Mouse (Mus musculus): ENCODE data around the gene Tppp3.

The Tppp3 gene

GRCm38 (mm10) chr8:105484392-105484791, 13.1 kb upstream of the Tppp3 start:
- DNase-seq (ENCODE audit: low spot score) = peak; percentile 85

DNA sequence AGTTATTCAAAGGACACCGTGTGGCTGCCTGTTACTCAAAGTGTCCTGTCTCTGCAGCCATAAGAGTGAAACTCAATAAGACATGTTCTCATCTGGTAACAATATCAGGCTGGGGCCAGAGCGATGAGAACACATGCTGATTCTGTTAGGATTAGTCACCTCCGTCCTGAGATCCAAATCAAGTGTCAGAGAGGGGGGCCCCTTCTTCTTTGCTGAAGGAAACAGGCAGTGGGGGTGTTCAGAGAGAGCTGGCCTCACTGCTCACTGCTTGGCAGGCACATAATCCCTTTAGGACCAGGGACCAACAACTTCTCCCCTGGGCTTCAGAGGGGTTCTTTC, 12.7 kb upstream of the Tppp3 start:
- DNase-seq (ENCODE audit: low spot score) = peak; percentile 55

DNA sequence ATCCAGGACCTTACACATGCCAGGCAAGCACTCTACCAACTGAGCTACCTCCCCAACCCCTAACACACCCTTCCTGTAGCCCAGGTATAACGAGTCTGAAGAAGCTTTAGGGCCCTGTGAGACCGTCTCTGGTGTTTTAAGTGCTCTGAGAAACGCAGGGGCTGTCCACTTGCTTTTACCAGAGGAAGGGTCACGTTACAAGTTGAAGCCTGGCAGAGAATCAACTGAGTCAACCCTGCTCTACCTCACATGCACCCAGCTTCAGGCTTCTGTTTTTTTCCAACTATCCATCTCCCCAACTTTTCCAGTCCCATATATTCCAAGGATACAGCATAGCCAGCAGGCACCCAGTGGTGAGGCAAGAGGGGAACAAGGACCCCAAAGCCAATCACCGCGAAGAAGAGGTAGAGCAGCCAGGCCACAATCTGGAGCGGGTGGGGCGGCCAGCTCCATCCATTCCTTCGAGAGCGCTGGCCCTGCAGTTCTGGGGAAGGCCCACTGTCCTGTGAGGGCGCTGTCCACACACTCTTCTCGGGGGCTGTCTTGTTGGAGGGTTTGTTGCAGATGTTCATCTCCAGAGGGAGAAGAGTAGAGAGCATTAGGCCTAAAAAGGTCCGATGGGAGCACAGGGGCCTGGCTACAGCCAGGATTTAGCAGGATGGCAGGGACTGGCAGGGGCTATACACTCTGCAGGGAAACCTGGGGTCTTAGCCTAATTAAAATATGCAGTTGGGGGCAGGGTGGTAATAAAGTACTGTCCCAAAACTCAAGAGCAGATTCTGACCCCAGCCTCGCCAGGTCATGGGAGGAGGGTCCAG, 12.1 kb upstream of the Tppp3 start:
- peak; percentile 78 for DNase-seq (ENCODE audit: low spot score)

- no peak for DNase-seq (ENCODE audit: low spot score)
Observed at GRCm38 (mm10) chr8:105482123-105482522, 10.8 kb upstream of the Tppp3 start.

GRCm38 (mm10) chr8:105481453-105481852, 10.1 kb upstream of the Tppp3 start:
- DNase-seq (ENCODE audit: low spot score) = peak; percentile 52

DNA sequence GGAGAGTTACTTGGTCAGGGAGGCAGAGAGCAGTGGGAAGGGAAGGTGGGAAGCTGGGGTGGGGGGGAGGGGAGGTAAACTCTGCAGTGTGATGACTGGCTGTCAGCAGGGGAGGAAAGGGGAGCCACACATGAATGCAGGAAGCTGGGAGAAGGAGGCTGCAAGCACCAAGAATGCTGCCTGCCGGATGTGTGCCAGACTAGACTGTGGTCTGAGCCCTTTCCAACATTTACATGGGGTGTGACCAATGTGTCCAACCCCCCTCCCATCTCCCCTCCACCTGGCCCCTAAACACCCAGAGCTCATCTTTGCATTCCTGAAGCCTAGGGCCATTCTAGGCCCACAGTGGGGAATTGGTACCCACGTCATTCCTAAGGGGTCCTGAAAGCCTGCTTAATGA, 9.7 kb upstream of the Tppp3 start:
- no peak for DNase-seq (ENCODE audit: low spot score)

- no peak for DNase-seq (ENCODE audit: low spot score)
Observed at GRCm38 (mm10) chr8:105477792-105478191, 6.5 kb upstream of the Tppp3 start.

GRCm38 (mm10) chr8:105476628-105477413, 5.5 kb upstream of the Tppp3 start:
- DNase-seq (ENCODE audit: low spot score) = no peak

DNA sequence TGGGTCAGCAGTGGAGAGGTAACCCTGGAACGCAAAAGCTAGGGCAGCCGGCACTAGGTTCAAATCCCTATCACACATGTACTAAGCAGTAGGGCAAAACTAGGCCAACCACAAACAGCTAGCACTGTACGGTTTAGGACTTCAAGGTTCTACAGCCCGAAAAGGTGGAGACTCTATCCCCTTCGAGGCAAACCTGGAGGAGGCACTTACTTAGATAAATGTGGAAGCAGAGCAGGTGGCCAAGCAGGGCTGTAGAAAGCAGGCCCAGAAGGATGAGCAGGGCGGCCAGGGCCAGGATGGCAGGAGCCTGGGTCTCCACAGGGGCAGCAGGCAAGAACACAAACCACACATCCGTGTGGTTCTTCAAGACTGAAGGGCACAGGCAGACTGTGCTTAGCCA, 4.8 kb upstream of the Tppp3 start:
- no peak for DNase-seq (ENCODE audit: low spot score)

DNA sequence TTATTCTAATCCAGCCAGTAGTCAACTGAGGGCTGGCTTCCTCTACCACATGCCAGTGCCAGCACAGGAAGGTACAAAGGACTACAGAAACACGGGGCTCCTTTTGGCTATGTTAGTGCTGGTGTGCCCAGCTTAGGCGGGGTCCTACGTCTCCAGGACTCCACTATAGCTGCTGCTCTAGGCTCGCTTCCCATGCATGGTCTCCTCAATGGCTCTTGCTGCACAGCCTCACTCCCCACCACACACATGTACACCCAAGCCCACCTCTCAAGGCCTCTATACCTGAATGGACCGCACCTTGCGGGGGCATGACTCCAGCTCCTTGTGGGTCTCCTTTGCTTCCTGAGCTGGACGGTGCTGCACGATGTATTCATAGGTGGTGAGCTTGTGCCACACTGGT, 4.4 kb upstream of the Tppp3 start:
- no peak for DNase-seq (ENCODE audit: low spot score)

- DNase-seq (ENCODE audit: low spot score) = no peak
Observed at GRCm38 (mm10) chr8:105475254-105475653, 3.9 kb upstream of the Tppp3 start.

DNA sequence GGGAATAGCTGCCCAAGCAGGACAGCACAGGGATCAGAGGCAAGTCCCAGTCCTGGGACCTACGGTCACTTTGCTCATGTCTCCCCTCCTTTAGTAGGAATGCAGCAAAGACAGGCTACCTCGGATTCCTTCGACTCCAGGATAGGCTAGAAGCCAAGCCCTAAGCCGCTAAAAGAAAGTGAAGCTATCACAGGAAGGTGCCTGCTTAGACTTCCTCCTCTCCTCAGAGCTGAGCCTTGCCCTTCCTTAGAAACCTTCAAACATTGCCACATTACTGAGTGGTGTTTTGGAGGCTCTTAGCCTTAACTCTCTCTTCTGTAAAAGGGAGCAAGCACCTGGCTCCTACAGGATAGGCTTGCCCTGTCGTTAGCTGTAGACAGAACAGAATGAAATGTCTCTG, 3.4 kb upstream of the Tppp3 start:
- no peak for DNase-seq (ENCODE audit: low spot score)

DNA sequence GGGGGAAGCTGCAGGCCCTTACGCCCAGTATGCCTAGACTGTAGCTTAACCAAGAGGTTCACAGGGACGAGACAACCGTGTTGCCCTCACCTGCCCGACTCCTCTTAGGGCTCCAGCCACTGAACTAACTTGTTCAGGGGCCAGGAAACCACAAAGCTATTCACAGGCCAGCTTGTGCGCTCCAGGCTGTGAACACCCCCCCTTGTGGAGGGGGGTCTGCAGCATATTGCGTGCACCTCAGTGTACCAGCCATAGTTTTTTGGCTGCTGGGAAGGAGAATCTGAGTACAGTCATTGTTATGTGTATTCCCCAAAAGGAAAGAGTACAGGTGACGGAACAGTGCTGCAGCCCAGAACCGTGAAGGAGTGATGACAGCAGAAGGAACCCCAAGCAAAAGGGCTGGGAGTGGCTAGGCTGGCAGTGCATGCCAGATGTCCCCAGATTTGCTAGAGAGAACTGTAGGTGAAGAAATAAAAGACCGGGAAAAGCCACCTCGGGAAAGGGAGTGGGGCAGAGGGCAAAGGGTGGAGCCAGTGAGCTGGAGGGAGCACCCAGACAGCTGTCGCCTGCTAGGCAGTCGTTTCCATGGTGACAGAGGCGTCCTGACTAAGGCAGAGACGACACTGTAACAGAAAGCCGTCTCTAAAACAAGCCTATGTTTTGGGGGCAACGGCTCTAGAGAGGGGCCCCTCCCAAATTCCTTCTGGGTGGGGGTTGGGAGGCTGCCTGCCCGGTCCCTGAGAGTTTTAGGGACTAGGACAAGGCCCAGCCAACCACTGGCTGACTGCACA, 2.7 kb upstream of the Tppp3 start:
- DNase-seq (ENCODE audit: low spot score) = peak; percentile 70

DNA sequence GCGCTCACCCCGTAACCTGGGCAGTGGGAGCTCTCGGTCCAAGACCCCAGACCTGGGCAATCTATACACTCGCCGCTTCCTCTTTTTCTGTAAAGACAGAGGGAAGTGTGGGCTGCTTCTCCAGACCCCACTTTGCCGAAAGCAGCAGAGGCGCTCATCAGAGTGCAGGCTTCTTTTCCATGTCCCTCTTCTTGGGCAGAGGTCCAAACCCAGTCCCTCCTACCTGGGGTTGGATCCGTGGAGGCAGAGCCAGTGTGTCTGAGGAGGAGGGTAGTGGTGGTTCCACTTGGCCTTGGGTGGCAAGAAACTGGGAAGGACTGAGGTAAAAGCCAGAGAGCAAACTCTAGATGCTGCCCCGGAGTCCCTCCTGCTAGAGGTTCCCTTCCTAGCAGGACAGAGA, 1.7 kb upstream of the Tppp3 start:
- DNase-seq (ENCODE audit: low spot score) = no peak

GRCm38 (mm10) chr8:105472414-105472932, 1.1 kb upstream of the Tppp3 start:
- DNase-seq (ENCODE audit: low spot score) = no peak

DNA sequence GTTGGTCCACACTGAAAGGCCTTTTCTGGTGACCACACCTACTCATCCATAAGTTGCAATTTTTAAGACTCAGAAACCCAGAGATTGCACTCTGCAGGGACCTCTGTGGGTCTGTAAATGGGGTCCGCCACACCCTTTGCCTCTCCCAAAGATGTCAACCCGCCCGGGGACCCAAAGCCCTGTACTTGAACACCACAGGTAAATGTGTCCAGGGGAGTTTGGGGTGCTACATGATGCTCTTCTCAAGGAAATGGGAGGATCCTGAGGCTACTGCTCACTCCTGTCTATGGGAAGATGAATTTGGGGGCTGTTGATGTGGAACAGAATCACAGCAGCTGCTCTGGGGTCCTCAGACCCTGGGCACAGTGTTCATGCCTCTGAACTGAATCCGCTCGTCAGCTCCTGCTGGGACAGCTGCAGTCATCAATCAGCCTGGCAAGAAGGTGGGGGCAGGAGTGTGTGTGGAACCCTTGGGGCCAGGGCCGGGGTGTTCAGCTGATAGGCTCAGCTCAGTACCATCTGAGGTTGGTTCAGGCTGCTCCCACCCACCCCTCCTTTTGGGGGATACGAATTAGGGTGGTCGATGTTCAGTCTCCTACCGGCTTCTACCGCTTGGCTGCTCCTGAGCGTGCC, 529 bp downstream of the Tppp3 start:
- DNase-seq (ENCODE audit: low spot score) = peak; percentile 40

- peak; percentile 40 for DNase-seq (ENCODE audit: low spot score)
Observed at GRCm38 (mm10) chr8:105470262-105470661, 1.1 kb downstream of the Tppp3 start.

DNA sequence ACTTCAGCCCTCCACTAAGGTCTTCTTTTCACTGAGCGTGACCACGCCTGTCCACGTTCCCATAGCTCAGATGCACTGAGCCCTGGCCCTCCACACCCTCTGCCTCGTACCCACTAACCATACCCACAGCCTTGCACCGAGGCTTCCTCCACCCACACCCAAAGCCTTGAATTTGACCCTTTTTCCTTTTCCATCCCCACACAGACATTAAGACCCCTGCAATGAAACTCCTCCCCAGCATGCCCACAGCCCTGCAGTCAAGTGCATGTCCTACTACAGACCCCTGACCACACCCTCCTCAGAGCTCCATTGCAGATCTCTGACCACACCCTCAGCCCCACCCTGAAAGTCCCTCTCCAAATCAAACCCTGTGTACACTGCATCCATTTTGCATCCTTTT, 1.5 kb downstream of the Tppp3 start:
- DNase-seq (ENCODE audit: low spot score) = peak; percentile 57

GRCm38 (mm10) chr8:105469041-105469695, 2.2 kb downstream of the Tppp3 start:
- DNase-seq (ENCODE audit: low spot score) = peak; percentile 93

DNA sequence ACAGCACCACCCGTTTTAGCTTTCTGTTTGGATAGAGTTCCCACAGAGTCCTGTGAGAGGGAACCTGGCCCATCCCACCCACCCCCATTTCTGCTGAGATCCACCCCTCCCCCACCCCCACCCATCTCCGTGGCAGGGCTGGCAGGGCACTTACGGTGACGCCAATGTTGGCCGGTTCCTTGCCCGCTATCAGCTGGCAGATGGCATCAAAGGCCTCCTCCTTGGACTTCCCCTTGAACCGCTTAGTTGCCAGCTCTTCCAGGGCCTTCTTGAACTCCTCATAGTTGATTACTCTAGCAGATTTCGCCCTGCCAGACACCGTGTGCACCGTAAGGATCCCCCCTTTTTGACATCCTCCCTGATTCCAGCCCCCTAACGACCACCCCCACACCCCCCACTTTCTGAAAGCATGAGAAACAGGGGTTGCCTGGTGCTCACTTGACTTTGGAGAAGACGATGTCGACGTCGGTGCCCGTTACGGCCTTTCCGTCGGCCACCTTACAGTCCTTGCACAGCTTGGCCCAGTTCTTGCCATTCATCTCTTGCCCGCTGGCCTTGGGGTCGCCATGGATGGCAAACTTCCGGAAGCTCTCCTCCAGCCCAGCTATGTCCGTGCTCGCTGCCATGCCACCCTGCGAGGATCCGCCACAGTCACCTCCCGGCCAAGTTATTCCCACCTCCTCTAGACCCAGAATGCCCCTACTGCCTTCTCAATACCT, 3.2 kb downstream of the Tppp3 start:
- DNase-seq (ENCODE audit: low spot score) = no peak
